Mouse (Mus musculus): ENCODE measurements around the gene Pax7.

Pax7 gene

DNA sequence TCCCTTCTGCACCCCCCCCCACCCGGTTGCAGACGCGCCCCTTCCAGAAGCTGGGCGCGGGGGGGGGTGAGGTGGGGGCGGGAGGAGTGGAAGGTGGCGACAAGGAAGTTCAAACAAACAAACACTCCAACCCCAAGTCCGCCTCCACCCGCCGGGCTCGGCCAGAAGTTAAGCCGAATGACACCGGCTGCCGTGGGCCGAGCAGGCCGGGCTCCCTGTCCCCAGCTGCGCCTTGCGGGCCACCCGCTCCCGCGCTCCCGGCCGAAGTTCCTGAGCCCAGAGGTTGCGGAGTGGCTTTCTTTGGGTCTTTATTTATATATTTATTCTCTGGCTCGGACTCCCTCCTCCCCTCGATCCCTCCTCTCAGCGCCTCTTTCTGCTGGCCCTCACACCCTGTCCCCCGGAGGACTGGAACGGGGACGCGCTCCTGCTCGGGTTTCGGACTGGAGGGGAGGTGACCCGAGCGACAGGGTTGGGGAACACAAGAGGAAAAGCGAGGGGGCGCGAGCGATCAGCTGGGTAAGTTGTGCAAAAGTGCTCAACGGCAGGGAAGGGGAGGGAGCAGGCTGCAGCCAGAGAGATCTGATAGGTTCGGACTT is at the start of gene Pax7:
Gene Pax7, minus strand, starts transcription at position 493 of the 599 bp plus-strand sequence.
- DNase-seq (ENCODE audit: low spot score in 2 of 2): no peak

DNA sequence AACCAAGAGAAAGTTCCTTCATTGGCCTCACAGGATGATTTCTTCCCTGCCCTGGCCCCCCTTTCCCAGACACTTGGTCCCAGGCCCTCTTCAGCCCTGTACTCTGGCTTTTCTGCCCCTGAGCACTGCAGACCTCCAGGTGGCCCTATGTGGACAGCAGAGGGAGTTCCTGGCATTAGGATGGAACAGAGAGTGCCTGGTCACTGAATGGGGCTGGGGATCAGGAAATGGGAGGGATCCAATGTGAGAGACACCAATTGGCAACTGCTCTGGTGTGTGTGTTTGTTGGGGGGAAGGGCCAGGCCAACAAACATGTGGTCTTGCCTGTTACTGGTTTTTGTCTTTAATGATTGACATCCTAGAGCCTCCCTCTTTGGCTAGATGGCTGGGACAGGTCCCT is 48.5 kb upstream of the Pax7 start:
- DNase-seq (ENCODE audit: low spot score in 2 of 2): no peak

DNA sequence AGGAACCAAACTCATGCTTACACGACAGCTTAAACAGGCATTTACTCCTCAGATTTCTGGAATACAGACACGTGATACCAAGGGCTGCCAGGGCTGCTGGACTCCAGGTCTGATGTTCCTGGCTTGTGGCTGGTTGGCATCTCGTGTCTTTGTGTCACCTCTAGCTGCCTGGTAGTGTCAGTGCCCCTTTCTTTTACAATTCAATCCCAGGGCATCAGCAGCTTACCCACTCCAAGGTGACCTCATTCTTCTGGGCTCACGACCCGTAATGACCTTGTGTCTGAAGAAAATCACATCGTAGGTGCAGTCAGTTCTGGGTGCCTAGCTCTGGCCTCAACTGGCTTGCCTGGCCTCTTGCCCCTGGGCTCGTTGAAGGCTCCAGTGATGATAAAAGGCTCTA is 46.0 kb upstream of the Pax7 start:
- no peak for DNase-seq (ENCODE audit: low spot score in 2 of 2)

DNA sequence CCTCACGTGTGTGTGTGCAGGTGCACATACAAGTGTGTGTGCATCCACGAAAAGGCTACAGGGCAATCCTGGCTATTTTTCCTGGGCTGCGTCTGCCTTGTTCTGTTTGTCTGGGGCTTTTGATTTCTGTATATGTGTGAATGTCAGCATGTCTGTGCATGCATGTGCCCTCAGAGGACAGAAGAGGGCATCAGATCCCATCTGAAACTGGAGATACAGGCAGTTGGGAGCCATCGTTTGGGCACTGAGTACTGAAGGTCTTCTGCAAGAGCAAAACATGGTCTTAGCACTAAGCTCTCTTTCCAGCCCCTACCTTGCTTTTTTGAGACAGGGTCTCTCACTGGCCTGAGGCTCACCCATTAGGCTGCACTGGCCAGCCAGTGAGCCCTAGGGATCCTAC is 45.1 kb upstream of the Pax7 start:
- no peak for DNase-seq (ENCODE audit: low spot score in 2 of 2)

DNA sequence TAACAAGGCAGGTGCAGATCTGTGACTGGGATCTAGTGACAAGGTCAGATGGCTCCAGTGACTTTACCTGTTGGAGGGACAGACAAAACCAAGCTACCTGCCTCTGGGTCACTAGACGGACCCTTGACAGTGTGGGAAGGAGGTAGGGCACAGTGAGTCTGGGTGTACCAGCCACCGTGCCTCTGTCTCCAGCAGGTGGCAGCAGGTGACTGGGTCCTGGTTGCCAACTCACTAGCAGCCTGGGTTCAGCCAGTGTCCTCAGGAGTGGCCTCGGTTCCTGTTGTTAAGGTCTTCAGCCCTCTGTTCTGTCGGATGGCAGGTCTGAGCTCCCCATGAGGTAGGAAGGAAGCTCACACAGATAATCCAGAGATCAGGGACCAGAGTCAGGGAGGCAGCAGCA is 43.9 kb upstream of the Pax7 start:
- peak; percentile 4 to 37 for DNase-seq (ENCODE audit: low spot score in 2 of 2)

DNA sequence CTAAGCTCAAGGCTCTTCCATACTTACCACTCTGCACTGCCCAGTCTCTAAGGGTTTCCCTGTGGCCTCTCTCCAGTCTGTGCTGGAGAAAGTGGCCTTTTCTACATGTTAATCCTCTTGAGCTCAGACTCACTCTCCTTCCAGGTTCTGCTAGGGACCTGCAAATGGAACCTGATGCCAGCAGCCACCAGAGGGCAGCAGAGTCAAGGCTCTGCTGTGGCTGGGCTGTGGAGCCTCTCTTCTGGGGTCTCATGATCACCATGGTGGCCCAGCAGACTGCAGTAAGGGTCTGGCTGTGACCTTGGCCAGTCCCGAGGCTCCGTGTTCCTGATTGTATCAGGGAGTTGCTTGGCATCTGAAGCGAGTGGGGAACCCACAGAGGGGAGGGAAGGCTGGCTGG is 39.3 kb upstream of the Pax7 start:
- peak in 1 of 2 experiments; percentile 11 for DNase-seq (ENCODE audit: low spot score in 2 of 2)

DNA sequence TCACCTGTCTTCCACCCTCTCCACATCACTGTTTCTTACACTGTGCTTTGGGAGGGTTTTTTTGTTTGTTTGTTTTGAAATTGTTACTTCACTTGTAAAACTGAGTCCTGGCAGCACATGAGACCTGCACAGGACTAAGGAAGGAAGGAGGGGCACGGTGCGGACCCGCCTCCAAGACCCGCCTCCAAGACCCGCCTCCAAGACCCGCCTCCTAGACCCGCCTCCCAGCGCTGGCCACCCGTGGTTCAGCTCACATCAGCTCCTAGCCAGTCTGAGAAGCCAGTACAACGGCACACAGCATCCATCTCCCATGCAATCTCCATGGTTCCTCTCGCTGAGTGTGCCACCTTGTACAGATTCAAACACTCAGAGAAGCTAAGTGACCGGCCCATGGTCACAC is 38.4 kb upstream of the Pax7 start:
- no peak for DNase-seq (ENCODE audit: low spot score in 2 of 2)

DNA sequence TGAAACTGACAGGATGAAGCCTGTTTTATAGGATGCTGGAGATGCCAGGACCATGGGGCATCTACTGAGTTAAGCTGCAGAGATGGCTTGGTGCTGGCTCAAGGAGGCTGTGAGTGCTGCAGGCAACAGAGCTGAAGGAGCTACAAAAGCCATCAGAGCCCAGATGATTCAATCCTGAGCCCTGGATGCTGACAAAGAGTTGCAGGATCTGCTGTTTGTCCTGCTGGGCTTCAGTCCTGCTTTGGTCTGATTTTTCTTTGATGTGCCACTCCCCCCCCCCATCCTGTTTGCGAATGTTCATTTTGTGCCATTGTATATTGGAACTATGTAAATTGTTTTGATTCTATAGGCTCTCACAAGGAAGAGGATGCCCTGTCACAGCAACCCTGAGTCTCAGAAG is 29.9 kb upstream of the Pax7 start:
- no peak for DNase-seq (ENCODE audit: low spot score in 2 of 2)

DNA sequence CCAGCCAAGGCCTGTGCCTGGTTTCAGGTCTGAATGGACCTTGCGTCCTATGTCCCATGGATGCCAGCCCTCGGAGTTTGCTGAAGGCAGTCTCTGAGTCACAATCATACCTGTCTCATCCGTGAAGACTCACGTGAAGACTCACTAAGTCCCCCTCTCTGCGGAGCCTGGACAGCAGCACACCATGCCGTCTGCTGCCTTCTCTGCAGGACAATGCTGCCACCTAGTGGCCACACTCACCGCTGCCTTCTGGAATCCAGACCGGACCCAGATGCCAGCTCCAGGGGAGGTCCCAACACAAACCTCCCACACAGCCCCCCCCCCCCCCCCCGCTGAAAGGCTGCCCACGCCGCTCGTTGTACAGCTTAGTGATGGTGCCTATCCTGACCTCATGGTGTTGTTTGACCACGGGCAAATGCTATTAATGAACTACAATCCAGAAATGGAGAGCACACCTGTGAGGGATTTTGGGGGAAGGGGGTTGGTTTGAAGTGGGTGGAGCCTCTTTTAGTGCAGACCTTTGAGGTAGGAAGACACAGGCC is 25.4 kb upstream of the Pax7 start:
- peak; percentile 48 to 88 for DNase-seq (ENCODE audit: low spot score in 2 of 2)

DNA sequence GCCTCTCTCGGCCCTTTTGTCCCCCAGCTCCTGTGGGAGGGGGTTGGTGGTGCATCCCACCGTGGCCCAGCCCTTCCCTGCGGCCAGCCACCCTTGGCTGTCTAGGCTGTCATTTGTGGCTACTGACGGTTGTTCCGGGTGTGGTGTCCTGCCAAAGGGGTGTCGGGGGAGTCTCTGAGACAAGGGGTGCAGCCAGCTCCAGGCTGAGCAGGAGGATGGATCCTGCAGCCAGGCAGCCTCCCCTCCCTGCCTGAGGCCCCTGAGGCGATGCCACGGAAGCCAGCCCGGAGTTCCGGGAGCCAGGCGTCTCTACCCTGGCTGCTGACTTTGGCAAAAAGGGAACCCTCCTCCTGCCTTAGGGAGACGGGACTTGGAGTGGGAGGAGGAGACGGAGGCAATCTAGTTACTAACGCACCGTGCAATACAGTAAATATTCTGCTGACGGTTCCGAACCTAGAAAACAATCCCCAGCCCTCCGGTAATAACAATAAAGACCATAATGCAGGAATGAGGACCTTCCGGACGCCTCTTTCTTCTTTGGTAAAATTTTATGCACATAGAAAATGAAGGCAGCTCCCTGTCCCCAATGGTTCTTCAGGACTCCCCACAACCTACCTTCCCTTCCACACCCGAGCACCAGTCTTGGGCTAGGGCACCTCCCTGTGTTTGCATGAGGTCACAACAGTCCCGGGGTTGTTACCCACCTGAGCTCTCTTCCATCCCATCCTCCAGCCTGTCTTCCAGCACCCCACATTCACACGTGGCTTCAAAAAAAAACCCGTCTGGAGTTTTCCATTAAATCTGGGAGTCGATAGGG is 19.1 kb upstream of the Pax7 start:
- DNase-seq (ENCODE audit: low spot score in 2 of 2): peak in 1 of 2 experiments; percentile 27

DNA sequence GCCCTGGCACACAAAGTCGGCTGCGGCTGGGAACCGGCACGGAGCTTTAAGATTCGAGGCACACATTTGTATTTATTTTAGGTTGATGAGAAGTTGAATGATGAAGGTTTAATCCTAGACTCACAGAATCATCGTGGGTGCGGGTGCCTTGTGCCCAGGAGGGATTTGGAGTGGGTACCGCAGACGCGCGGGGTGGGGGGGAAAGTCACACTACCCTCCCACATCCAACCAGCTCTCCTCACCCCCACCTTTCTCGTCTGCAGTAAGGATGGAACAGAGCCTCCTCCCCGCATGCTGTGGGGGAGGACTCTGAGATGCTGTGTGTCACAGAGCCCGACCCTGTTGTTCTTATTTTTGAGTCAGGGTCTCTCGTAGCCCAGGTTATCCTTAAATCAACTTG is 18.1 kb upstream of the Pax7 start:
- no peak for DNase-seq (ENCODE audit: low spot score in 2 of 2)

DNA sequence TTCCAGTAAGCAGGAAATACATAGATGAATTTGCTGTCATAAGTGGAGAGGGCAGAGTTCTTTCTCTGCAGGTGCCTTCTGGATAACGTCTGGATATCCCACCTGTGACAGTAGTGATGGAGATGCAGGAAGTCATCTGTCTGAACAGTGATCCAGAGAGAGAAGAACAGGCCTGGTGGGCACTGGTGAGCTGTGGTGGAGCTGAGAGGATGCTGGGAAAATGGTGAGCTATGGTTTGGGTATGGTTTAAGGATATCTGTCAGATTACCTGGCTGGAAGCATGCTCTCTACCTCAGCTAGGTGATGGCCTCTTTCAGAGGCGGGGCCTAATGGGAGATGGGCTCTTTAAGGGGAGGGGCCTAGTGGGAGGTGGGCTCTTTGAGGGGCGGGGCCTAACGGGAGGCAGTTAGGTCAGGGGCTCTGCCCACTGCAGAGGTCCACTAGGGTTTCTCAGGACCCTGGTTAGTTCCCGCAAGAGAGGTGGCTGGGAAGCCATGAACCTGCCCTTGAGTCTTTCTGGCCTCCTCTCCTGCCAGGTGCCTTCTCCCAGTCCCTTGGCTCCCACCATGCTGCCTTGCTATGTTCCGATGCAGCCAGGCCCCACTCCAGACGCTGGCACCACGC is 17.3 kb upstream of the Pax7 start:
- DNase-seq (ENCODE audit: low spot score in 2 of 2): no peak

DNA sequence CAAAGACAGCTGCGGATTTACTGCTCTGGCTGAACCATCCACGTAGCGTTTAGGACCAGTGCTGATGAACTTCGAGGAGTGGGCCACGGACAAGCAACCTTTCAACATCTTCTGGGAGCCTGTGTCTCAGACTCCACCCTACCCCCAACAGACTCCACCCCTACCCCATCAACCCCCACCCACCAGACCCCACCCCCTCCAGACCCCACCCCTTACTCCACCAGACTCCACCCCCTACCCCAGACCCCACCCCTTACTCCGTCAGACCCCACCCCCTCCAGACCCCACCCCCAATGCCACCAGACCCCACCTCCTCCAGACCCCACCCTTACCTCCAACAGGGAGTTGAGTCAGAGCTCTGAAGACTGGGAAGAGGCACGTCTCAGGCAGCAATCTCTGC is 10.1 kb upstream of the Pax7 start:
- DNase-seq (ENCODE audit: low spot score in 2 of 2): no peak

DNA sequence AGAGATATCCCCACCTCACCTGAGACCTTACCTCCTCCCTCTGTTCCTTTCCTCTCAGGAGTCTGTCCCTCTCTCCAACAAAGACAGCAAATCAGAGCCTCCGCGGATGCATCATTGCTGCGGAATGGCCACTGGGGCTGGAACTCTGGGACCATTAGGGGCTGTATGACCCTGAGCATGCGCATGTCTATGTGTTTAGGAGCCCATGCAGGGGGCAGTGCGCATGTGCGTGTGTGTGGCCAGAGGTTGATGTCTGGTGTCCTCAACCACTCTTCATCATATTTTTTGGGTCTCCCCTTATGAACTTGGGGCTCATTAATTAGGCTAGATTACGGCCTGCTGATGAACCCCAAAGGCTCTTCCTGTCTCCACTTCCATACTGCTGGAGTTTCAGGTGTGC is 9.6 kb upstream of the Pax7 start:
- no peak for DNase-seq (ENCODE audit: low spot score in 2 of 2)

DNA sequence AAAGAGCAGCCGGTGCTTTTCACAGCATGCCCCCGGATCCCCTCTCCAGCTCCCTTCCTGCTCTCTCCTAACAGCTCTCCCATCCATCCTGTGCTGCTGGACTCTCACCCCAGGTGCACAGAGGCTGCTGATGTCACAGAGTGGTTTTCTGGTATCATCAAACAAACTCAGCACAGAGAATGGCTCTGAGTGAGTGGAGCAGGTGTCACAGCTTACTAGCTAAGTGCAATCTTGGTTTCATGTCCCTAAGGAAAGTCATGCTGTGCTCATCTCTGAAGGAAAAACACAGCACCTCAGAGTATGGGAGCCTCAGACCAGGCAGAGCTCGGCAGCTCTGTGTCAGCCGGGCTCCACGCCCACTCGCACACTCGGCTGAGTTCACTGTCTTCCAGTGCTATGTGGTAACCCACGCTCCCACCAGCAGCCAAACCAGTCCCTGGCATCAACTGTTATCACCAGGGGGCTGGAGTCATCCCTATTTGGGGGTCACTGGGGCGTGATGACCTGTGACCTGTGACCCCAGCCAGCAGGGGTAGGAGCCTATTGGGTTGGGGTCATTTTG is 7.7 kb upstream of the Pax7 start:
- DNase-seq (ENCODE audit: low spot score in 2 of 2): no peak

DNA sequence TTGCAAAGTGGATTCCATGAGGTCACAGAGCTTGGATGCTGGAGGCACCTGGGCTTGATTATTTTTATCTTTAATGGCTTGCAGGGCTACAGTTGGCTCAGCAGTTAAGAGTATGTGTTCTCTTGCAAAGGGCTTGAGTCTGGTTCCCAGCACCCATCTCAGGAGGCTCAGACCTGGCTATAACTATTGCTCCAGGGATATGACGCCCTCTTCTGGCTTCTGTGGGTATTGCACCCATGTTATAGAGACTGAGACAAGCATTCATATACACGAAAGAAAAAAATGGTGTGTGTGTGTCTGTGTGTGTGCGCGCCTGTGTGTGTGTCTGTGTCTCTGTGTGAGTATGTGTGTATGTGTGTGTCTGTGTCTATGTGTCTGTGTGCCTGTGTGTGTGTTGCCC is 7.1 kb upstream of the Pax7 start:
- DNase-seq (ENCODE audit: low spot score in 2 of 2): no peak

DNA sequence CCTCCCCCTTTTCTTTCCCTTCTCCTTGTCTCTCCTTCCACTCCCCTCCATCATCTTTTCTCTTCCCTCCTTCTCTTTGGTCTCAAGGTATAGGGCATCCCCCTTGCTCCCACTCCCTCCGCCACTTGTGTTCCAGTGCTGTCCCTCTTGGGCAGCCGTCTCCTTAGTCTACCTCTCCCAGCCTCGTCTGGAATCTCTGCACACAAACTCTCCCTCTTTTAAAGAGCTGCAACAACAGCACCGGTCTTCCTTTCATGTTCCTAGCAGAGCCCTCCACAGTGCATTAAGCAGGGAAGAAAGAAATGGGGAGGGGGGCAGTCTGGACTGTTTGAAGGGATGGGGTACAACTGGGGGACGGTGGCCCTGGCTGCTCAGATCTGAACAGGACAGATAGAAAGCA is 3.4 kb upstream of the Pax7 start:
- DNase-seq (ENCODE audit: low spot score in 2 of 2): no peak

DNA sequence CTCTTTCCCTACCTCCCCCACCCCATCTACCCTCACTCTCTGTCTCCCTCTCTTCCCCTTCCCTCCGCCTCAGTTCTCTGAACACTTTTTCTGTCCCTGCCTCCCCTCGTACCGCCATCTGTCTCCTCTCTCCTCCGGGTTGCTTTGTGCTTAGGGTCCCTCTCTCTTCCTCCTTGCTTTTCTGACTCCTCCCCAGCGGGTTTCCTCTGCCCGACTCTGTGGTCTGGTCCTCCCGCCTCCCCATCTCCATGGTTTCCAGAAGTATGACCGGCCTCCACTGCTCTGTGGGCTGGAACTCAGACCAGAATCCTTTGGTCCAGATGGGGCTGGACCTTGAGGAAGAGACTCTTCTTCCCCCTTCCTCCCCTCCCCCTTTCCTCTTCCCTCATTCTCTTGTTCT is 2.9 kb upstream of the Pax7 start:
- no peak for DNase-seq (ENCODE audit: low spot score in 2 of 2)

DNA sequence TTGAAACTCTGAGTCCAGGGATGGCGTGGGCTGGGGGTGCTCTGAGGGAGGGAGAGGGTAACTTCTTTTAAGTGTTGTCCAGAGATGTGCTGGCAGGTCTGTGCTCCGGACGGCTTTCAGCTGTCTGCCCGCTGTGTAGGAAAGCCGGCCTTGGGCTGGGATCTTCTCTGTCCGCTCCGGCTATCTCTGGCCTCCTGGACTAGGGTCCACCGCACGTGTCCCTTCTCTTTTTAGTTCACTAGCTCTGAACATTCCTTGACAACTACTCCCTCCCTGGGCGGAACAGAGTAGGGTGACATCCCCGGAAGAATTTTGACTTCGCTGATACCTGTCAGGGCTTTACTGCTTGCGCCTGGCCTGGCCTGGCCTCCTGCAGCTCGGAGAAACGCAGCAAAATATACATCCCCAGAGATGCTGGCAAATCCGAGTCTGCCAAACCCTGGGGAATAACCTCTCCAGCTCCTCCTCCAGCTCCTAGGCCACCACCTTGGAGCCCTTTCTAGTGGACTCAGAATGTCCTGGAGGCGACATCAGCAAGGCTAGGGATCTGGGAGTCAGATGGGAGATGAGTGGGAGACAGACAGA is 581 bp upstream of the Pax7 start:
- DNase-seq (ENCODE audit: low spot score in 2 of 2): no peak

DNA sequence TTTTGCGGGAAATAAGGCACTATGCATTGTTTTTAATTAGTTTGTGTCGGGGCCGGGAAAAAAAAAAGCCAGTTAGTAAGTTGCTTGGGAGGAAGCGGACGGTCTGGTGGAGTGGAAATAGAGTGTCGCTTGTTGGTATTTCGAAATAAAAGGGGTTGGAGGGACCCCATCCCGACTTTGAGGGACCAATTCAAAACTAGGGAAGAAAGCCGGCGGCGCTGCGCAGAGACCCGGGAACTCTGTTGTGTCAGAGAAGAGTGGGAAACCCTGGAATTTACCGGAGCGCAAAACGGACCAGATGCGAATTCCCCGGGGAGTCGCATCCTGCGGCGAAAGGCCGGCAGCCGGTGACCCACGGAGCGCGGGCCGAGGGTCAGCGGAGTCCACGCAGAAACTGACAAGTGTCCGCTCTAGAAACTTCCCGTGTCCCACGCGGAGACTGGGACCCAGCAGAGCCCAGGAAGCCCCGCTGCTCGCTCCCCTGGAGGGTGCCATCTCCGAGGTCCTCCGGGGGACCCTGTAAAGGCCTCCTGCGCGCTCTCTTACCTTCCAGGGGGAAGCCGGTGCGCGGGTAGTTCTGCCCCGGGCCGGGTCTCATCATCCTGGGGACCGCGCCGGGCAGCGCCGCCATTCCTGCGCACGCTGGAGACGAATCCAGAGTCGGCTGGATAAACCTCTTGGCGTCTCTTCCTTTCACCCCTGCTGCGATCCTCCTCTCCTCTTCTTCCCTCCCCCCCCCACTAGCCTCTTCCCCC is 870 bp downstream of the Pax7 start:
- DNase-seq (ENCODE audit: low spot score in 2 of 2): no peak

DNA sequence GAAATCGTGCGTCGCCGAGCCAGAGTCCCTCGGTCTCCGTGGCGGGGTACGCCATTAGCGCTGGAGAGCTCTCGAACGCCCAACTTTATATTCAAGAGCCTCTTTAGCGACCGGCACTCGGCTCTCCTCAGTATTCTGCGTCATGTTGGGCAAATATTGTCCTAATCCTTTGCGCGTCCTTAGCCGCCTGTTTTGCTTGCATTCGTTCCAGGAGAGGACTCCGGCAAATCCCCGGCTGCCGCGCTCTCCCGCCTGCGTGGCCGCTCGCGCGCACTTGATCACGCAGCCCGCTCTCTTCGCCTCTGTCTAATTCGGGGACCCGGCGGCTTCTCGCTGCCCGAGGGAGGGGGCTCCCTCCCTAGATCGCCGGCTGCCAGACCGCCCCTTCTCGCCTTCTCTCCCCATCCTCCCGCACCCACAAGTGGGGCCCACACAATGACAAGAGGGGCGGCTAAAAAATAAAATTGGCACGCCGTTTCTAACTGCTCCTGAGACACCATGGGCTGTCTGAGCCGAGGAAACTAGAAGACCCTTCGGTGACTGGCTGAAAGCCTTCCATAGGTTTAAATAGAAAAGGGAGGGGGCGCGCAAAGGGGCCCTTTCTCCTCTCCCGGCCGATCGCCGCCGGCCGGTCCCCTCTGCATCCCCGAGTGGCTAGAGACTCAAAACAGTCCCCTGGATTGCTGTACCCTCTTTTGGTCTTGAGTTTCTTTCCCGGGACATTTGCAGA is 1.7 kb downstream of the Pax7 start:
- no peak for DNase-seq (ENCODE audit: low spot score in 2 of 2)
